Mouse (Mus musculus): ENCODE results near the gene Ppp2r5a. TPM values are rescaled to one million over a fixed set of nuclear protein-coding genes. Genes with fewer than 3 reads are reported as not detected.

Gene Ppp2r5a
- polyA plus RNA-seq, 1 experiment, result 145 TPM

DNA sequence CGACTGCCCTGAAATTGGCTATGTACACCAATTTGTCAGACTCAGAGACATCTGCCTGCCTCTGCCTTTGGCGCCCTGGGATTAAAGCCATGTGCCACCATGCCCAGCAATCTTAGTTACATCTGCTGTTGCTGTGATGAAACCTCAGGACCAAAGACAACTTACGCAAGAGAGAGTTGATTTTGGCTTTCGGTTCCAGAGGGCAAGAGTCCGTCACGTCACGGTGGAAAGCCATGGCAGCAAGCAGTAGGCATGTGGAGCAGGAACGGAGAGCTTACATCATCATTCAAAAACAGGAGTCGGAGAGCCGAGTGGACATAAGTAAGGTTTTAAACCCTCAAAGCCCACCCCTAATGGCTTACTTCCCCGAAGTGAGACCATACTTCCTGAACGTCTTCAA, 42.3 kb upstream of the Ppp2r5a start:
- Histone ChIP-seq H3K4me3 (ENCODE audit: control insufficient read depth, insufficient read depth, low read length) (peak overlapping the region; percentile 43), H3K27me3 (ENCODE audit: control insufficient read depth, insufficient read depth, low read length) (no peaks in the 10 kb centered on the region), H3K36me3 (ENCODE audit: control insufficient read depth, insufficient read depth, low read length) (no peaks in the 10 kb centered on the region), H3K4me1 (replicated peaks; ENCODE audit: control insufficient read depth, insufficient read depth, low read length) (peaks cover 36% of the 10 kb centered on the region), H3K27ac (ENCODE audit: control insufficient read depth, insufficient read depth, low read length) (peak overlapping the region; percentile 60)
- TF ChIP-seq POLR2A (IDR thresholded peaks at IDR 0.05; ENCODE audit: control insufficient read depth, extremely low read depth, insufficient read depth, low read length, poor library complexity) (no peak), CTCF (IDR thresholded peaks at IDR 0.05; ENCODE audit: borderline replicate concordance, control insufficient read depth, extremely low read depth, insufficient read depth, low read length, poor library complexity) (no peak)
- WGBS, result 26% methylated on average over 12 of the region's 12 CpGs
- DNase-seq, result no peak

DNA sequence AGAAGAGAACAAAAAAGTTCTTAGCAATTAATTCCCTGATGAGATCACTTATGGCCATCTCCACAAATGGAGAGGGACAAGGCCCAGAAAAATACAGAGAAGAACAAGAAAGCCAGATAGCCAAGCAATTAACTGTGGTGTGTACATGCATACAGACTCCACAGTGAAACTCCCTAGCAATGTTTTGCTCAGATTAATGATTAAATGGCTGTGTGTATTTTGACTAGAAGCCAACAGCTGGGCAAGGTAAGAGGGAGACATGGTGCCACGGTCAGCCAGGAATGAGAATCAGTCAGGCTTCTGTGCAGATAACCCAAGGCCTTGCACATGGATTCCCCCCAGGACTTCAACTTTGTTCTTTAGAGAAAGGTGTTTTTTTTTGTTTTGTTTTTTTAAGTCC, 41.4 kb upstream of the Ppp2r5a start:
- Histone ChIP-seq H3K27ac (ENCODE audit: control insufficient read depth, insufficient read depth, low read length) (no peak overlapping the region), H3K4me3 (ENCODE audit: control insufficient read depth, insufficient read depth, low read length) (no peak overlapping the region), H3K36me3 (ENCODE audit: control insufficient read depth, insufficient read depth, low read length) (no peaks in the 10 kb centered on the region), H3K4me1 (replicated peaks; ENCODE audit: control insufficient read depth, insufficient read depth, low read length) (peaks cover 31% of the 10 kb centered on the region), H3K27me3 (ENCODE audit: control insufficient read depth, insufficient read depth, low read length) (no peaks in the 10 kb centered on the region)
- 92% methylated on average over 1 of the region's 1 CpGs for WGBS
- no peak for DNase-seq
- TF ChIP-seq POLR2A (IDR thresholded peaks at IDR 0.05; ENCODE audit: control insufficient read depth, extremely low read depth, insufficient read depth, low read length, poor library complexity) (no peak), CTCF (IDR thresholded peaks at IDR 0.05; ENCODE audit: borderline replicate concordance, control insufficient read depth, extremely low read depth, insufficient read depth, low read length, poor library complexity) (no peak)

DNA sequence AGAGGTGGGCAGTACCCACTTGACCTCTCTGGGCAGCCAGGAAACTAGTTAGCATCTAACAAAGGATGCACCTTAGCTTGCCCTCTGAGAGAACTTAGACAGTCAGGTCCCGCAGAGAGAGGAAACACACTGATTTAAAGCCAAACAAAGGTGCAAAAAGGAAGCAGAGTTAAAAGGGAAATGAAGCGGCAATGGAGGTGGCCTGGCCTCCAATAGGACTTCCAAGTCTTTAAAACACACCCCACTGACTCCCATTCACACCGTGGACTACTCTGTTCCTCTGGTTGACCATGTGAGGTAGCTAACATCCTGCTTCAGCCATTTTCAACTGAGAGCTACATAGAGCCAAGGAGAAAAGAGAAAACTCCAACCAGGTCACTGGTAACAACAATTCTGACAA, 35.9 kb upstream of the Ppp2r5a start:
- TF ChIP-seq POLR2A (IDR thresholded peaks at IDR 0.05; ENCODE audit: control insufficient read depth, extremely low read depth, insufficient read depth, low read length, poor library complexity) (no peak), CTCF (IDR thresholded peaks at IDR 0.05; ENCODE audit: borderline replicate concordance, control insufficient read depth, extremely low read depth, insufficient read depth, low read length, poor library complexity) (no peak)
- Histone ChIP-seq H3K4me1 (replicated peaks; ENCODE audit: control insufficient read depth, insufficient read depth, low read length) (no peaks in the 10 kb centered on the region; the same call in 1 of the 2 replicates), H3K36me3 (ENCODE audit: control insufficient read depth, insufficient read depth, low read length) (no peaks in the 10 kb centered on the region), H3K27ac (ENCODE audit: control insufficient read depth, insufficient read depth, low read length) (no peak overlapping the region), H3K27me3 (ENCODE audit: control insufficient read depth, insufficient read depth, low read length) (no peaks in the 10 kb centered on the region), H3K4me3 (ENCODE audit: control insufficient read depth, insufficient read depth, low read length) (no peak overlapping the region)
- DNase-seq, result no peak
- WGBS, result 23% methylated on average over 3 of the region's 3 CpGs

DNA sequence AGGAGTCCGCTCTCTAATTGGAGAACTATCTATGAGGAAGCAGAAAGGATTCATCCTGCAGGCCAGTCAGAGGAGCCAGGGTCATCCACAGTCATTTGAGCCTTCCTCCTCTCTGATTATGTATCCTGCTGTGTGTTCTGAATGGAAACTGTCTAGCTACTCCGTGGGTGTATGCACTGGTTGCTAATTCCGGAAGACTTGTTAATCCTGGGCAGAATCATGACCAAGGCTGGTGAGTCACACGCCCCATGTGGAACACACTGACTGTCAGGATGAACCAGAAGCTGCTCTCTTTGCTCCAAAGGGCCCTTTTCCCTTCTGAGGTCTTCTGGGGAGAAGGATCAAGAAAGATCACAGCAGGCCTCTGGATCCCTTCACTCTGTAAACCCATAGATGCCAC, 35.5 kb upstream of the Ppp2r5a start:
- TF ChIP-seq POLR2A (IDR thresholded peaks at IDR 0.05; ENCODE audit: control insufficient read depth, extremely low read depth, insufficient read depth, low read length, poor library complexity), result no peak
- TF ChIP-seq CTCF (IDR thresholded peaks at IDR 0.05; ENCODE audit: borderline replicate concordance, control insufficient read depth, extremely low read depth, insufficient read depth, low read length, poor library complexity), result no peak
- H3K4me1 ChIP-seq (replicated peaks; ENCODE audit: control insufficient read depth, insufficient read depth, low read length), result no peaks in the 10 kb centered on the region; the same call in 1 of the 2 replicates
- WGBS, result 90% methylated on average over 4 of the region's 4 CpGs
- no peak overlapping the region for H3K4me3 ChIP-seq (ENCODE audit: control insufficient read depth, insufficient read depth, low read length)
- H3K27me3 ChIP-seq (ENCODE audit: control insufficient read depth, insufficient read depth, low read length), result no peaks in the 10 kb centered on the region
- DNase-seq, result no peak
- H3K36me3 ChIP-seq (ENCODE audit: control insufficient read depth, insufficient read depth, low read length), result no peaks in the 10 kb centered on the region
- no peak overlapping the region for H3K27ac ChIP-seq (ENCODE audit: control insufficient read depth, insufficient read depth, low read length)

DNA sequence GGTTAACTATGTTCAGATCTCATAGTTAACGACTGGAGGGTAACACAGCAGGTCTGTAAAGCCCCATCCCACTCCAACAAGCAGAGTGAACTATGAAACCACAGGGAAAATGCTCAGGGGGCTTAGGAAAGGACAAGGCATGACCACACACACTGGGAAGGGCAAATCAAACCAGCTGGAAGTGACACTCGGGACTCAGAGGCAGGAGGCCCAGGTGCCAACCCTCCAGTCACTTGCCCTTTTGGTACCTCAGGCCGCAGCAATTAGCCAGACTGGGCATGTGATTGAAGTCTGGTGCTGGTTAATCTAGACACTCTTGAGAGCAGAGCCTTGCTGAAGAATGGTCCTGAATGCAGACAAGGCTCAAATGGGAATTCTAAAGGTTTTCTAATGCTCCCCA, 33.6 kb upstream of the Ppp2r5a start:
- no peak overlapping the region for H3K27ac ChIP-seq (ENCODE audit: control insufficient read depth, insufficient read depth, low read length)
- no peak for DNase-seq

DNA sequence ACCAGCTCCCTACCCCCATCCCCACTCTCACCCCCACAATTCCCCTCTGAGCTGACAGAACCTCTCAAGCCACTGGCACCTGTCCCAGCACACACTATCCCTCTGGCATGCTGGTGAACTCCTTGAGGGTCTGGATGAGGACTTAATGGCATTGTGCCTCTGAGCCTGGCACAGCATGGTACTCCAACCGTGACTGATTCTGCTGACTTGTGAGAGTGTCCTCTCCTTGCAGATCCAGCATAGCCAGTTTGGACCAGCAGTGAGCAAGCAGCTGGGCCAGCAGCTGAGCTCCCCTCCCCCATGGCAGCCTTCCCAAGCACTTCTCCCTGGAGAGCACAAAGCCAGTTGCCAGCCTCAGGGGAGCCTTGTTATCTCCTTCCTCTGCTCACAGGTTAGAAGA, 32.3 kb upstream of the Ppp2r5a start:
- Histone ChIP-seq H3K4me1 (replicated peaks; ENCODE audit: control insufficient read depth, insufficient read depth, low read length) (peaks cover 11% of the 10 kb centered on the region), H3K36me3 (ENCODE audit: control insufficient read depth, insufficient read depth, low read length) (no peaks in the 10 kb centered on the region), H3K27ac (ENCODE audit: control insufficient read depth, insufficient read depth, low read length) (no peak overlapping the region), H3K27me3 (ENCODE audit: control insufficient read depth, insufficient read depth, low read length) (no peaks in the 10 kb centered on the region), H3K4me3 (ENCODE audit: control insufficient read depth, insufficient read depth, low read length) (no peak overlapping the region)
- 100% methylated on average over 1 of the region's 1 CpGs for WGBS
- DNase-seq, result no peak
- TF ChIP-seq CTCF (IDR thresholded peaks at IDR 0.05; ENCODE audit: borderline replicate concordance, control insufficient read depth, extremely low read depth, insufficient read depth, low read length, poor library complexity) (no peak), POLR2A (IDR thresholded peaks at IDR 0.05; ENCODE audit: control insufficient read depth, extremely low read depth, insufficient read depth, low read length, poor library complexity) (no peak)

More for the DNA sequence above, 33.6 kb upstream of the Ppp2r5a start:
- Histone ChIP-seq H3K4me1 (replicated peaks; ENCODE audit: control insufficient read depth, insufficient read depth, low read length) (peaks cover 10% of the 10 kb centered on the region), H3K27me3 (ENCODE audit: control insufficient read depth, insufficient read depth, low read length) (no peaks in the 10 kb centered on the region), H3K36me3 (ENCODE audit: control insufficient read depth, insufficient read depth, low read length) (no peaks in the 10 kb centered on the region), H3K4me3 (ENCODE audit: control insufficient read depth, insufficient read depth, low read length) (no peak overlapping the region)
- TF ChIP-seq POLR2A (IDR thresholded peaks at IDR 0.05; ENCODE audit: control insufficient read depth, extremely low read depth, insufficient read depth, low read length, poor library complexity) (no peak), CTCF (IDR thresholded peaks at IDR 0.05; ENCODE audit: borderline replicate concordance, control insufficient read depth, extremely low read depth, insufficient read depth, low read length, poor library complexity) (no peak)
- 81% methylated on average over 3 of the region's 3 CpGs for WGBS

DNA sequence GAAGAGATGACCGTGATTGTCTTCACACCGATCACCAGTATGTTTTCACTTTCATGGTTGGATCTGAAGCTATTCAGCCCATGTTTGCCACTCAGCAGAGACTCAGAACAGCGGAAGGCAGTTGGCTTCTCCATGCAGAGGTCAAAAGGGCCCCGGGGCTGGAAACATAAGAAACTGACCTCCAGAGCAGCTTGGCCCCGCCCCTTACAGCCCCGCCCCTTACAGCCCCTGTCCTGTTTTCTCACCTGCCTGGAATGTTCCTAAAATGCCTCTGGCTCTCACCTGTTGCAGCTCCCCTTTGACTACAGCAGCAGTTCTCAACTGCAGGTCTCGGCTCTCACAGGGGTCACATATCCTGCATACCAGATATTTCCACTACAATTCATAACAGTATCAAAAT, 29.5 kb upstream of the Ppp2r5a start:
- Histone ChIP-seq H3K27me3 (ENCODE audit: control insufficient read depth, insufficient read depth, low read length) (no peaks in the 10 kb centered on the region), H3K4me3 (ENCODE audit: control insufficient read depth, insufficient read depth, low read length) (peak overlapping the region; percentile 39), H3K4me1 (replicated peaks; ENCODE audit: control insufficient read depth, insufficient read depth, low read length) (peaks cover 11% of the 10 kb centered on the region), H3K27ac (ENCODE audit: control insufficient read depth, insufficient read depth, low read length) (no peak overlapping the region), H3K36me3 (ENCODE audit: control insufficient read depth, insufficient read depth, low read length) (no peaks in the 10 kb centered on the region)
- 59% methylated on average over 7 of the region's 7 CpGs for WGBS
- TF ChIP-seq CTCF (IDR thresholded peaks at IDR 0.05; ENCODE audit: borderline replicate concordance, control insufficient read depth, extremely low read depth, insufficient read depth, low read length, poor library complexity), result no peak
- no peak for TF ChIP-seq POLR2A (IDR thresholded peaks at IDR 0.05; ENCODE audit: control insufficient read depth, extremely low read depth, insufficient read depth, low read length, poor library complexity)
- no peak for DNase-seq
